Mouse (Mus musculus) adrenal gland, postnatal 14 days (tissue): ENCODE measurements around the gene Apbb2. TPM values are rescaled to one million over a fixed set of nuclear protein-coding genes. Genes with fewer than 3 reads are reported as not detected.
A peak's percentile ranks its signal among the peaks of the same experiment; 100 is the strongest.

Experiments
- DNase-seq: peaks from one replicate; pipeline ENCODE4 v3.0.0; 2021; ENCODE audit warnings: mixed read lengths
- total RNA-seq: library from RNA; stranded (reverse); gene quantifications from 2 replicates; pipeline ENCODE4 v1.2.3, GENCODE M21; 2021

The Apbb2 gene
- total RNA-seq, 1 experiment from 2014 or later = 59.9 TPM

- DNase-seq = peak; percentile 45
Measured at GRCm38 (mm10) chr5:66518411-66519006, 100.1 kb downstream of the Apbb2 start.

- DNase-seq = no peak
Measured at GRCm38 (mm10) chr5:66517503-66517902, 101.1 kb downstream of the Apbb2 start.

- no peak for DNase-seq
Measured at GRCm38 (mm10) chr5:66516311-66516710, 102.3 kb downstream of the Apbb2 start.

- DNase-seq = no peak
Measured at GRCm38 (mm10) chr5:66515271-66515670, 103.3 kb downstream of the Apbb2 start.

GRCm38 (mm10) chr5:66514659-66515058, 103.9 kb downstream of the Apbb2 start:
- DNase-seq = no peak

- DNase-seq = no peak
Measured at GRCm38 (mm10) chr5:66513412-66513811, 105.2 kb downstream of the Apbb2 start.

- DNase-seq = no peak
Measured at GRCm38 (mm10) chr5:66512519-66512918, 106.1 kb downstream of the Apbb2 start.

- DNase-seq = peak; percentile 35
Measured at GRCm38 (mm10) chr5:66510716-66511115, 107.9 kb downstream of the Apbb2 start.

- no peak for DNase-seq
Measured at GRCm38 (mm10) chr5:66509151-66509550, 109.4 kb downstream of the Apbb2 start.

GRCm38 (mm10) chr5:66505578-66505977, 113.0 kb downstream of the Apbb2 start:
- DNase-seq = no peak

GRCm38 (mm10) chr5:66505071-66505470, 113.5 kb downstream of the Apbb2 start:
- DNase-seq = no peak

GRCm38 (mm10) chr5:66504434-66504747, 114.2 kb downstream of the Apbb2 start:
- peak; percentile 11 for DNase-seq

GRCm38 (mm10) chr5:66503557-66504433, 114.8 kb downstream of the Apbb2 start:
- no peak for DNase-seq

- no peak for DNase-seq
Measured at GRCm38 (mm10) chr5:66503033-66503432, 115.6 kb downstream of the Apbb2 start.

- no peak for DNase-seq
Measured at GRCm38 (mm10) chr5:66499621-66500020, 119.0 kb downstream of the Apbb2 start.

- no peak for DNase-seq
Measured at GRCm38 (mm10) chr5:66498140-66498539, 120.4 kb downstream of the Apbb2 start.

- DNase-seq = no peak
Measured at GRCm38 (mm10) chr5:66497479-66498087, 121.0 kb downstream of the Apbb2 start.

- DNase-seq = no peak
Measured at GRCm38 (mm10) chr5:66496881-66497360, 121.7 kb downstream of the Apbb2 start.

- no peak for DNase-seq
Measured at GRCm38 (mm10) chr5:66494651-66495050, 123.9 kb downstream of the Apbb2 start.

- DNase-seq = no peak
Measured at GRCm38 (mm10) chr5:66492563-66492960, 126.0 kb downstream of the Apbb2 start.

- DNase-seq = no peak
Measured at GRCm38 (mm10) chr5:66491907-66492562, 126.5 kb downstream of the Apbb2 start.

- DNase-seq = no peak
Measured at GRCm38 (mm10) chr5:66486028-66486427, 132.6 kb downstream of the Apbb2 start.

GRCm38 (mm10) chr5:66476266-66476665, 142.3 kb downstream of the Apbb2 start:
- DNase-seq = no peak
